Mouse (Mus musculus): Measurements from ENCODE around the gene Cbr4. TPM values are rescaled to one million over a fixed set of nuclear protein-coding genes. Genes with fewer than 3 reads are reported as not detected.

Cbr4 gene
- polyA plus RNA-seq (2015; fragmentation: Nextera tagmentation; extraction: Ambion mirVana): 32.5 and 34.1 TPM in 2 replicates

DNA sequence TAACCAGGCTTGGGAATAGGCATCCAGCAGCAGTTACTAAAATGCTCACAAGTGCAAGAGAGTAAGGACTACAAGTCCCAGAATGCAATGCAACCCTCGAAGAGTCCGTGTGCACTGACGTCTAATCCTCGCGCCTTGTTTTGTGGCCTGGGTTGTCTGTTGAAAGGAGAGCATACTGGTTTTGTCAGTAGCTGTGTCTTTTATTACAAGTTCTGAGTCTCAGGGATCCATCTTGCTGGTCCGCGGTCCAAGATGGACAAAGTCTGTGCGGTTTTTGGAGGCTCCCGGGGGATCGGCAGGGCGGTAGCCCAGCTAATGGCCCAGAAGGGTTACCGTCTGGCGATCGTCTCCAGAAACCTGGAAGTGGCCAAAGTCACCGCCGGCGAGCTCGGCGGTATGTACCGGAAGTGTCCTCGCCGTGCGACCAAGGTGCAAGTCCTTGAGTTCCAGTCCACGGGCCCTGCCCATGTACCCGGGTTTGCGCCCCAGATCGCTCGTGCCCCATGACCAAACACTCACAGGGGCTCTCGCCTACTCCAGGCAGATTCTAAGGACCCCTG is at the start of gene Cbr4:
TSS of gene Cbr4 (plus strand) at position 138 of the 560 bp plus-strand sequence.
- H3K4me2 ChIP-seq (replicated peaks; ENCODE audit: low read depth, low read length): peak within 1 kb of the TSS; percentile 72
- no peaks in the 10 kb centered on the region; the same call in 1 of the 2 replicates for H3K36me3 ChIP-seq (ENCODE audit: insufficient read depth, low read length)
- peaks cover 4% of the 10 kb centered on the region; the same call in 1 of the 2 replicates for H3K4me1 ChIP-seq (ENCODE audit: insufficient read depth, low read length)
- under 1% methylated on average over 29 of the region's 29 CpGs for WGBS
- peak within 1 kb of the TSS; percentile 93 for H3K9ac ChIP-seq (replicated peaks; ENCODE audit: low read length)
- ATAC-seq (ENCODE audit: low FRiP score, low TSS enrichment): peak; percentile 96
- no peaks in the 10 kb centered on the region for H3K9me3 ChIP-seq (ENCODE audit: low read length)
- peak within 1 kb of the TSS; percentile 98 for H3K27ac ChIP-seq (ENCODE audit: low read length)
- no peaks in the 10 kb centered on the region for H3K27me3 ChIP-seq (ENCODE audit: insufficient read depth, low read length)
- H3K4me3 ChIP-seq (ENCODE audit: low read length): peak within 1 kb of the TSS; percentile 86

DNA sequence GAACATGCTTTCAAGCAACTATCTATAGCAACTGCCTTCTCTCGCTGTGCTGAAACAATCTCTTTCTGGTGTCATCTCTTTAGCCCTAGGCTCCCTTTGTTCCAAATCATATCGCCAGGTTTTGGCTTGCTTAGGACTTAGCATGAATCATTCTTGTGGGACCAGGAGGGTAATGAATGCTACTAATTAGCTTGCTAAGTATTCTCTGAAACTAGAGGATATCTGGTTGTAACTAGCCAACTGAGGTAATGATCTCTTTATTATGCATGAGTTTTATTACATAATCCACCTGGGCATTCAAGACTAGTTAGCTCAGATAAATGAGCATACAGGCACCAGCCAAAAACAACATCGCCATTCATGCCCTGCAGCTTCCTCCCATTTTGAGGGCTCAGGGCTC is 44.5 kb upstream of the Cbr4 start:
- Histone ChIP-seq H3K4me1 (ENCODE audit: insufficient read depth, low read length) (no peaks in the 10 kb centered on the region), H3K9me3 (ENCODE audit: low read length) (peaks cover 3% of the 10 kb centered on the region; the same call in 1 of the 2 replicates), H3K27me3 (ENCODE audit: insufficient read depth, low read length) (no peaks in the 10 kb centered on the region), H3K27ac (ENCODE audit: low read length) (no peak overlapping the region), H3K4me2 (replicated peaks; ENCODE audit: low read depth, low read length) (no peak overlapping the region), H3K9ac (replicated peaks; ENCODE audit: low read length) (no peak overlapping the region), H3K36me3 (ENCODE audit: insufficient read depth, low read length) (no peaks in the 10 kb centered on the region), H3K4me3 (ENCODE audit: low read length) (no peak overlapping the region)
- 91% methylated on average over 3 of the region's 3 CpGs for WGBS
- no peak for ATAC-seq (ENCODE audit: low FRiP score, low TSS enrichment)

DNA sequence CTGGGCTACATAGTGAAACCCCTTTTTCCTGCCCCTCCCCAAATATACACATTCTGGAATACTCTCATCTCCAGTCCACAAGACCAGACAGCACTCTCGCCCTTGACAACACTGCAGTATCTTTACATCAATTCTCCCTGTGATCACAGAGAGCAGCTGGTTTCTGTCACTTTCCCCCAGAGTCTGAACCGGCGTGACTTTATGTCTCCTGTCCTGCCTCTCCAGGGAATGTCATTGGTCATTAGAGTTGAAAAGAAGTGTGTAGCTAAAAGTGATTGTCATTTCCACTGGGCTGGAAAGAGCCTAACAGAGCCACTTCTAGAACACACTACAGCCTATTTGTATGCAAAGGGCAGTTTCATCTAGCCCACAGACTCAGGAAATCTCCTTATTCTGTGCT is 43.2 kb upstream of the Cbr4 start:
- Histone ChIP-seq H3K27me3 (ENCODE audit: insufficient read depth, low read length) (no peaks in the 10 kb centered on the region), H3K27ac (ENCODE audit: low read length) (no peak overlapping the region), H3K4me2 (replicated peaks; ENCODE audit: low read depth, low read length) (no peak overlapping the region), H3K4me1 (ENCODE audit: insufficient read depth, low read length) (no peaks in the 10 kb centered on the region), H3K9me3 (ENCODE audit: low read length) (peaks cover 3% of the 10 kb centered on the region; the same call in 1 of the 2 replicates), H3K4me3 (ENCODE audit: low read length) (no peak overlapping the region), H3K9ac (replicated peaks; ENCODE audit: low read length) (no peak overlapping the region), H3K36me3 (ENCODE audit: insufficient read depth, low read length) (no peaks in the 10 kb centered on the region)
- WGBS: 27% methylated on average over 3 of the region's 3 CpGs
- ATAC-seq (ENCODE audit: low FRiP score, low TSS enrichment): peak; percentile 85

DNA sequence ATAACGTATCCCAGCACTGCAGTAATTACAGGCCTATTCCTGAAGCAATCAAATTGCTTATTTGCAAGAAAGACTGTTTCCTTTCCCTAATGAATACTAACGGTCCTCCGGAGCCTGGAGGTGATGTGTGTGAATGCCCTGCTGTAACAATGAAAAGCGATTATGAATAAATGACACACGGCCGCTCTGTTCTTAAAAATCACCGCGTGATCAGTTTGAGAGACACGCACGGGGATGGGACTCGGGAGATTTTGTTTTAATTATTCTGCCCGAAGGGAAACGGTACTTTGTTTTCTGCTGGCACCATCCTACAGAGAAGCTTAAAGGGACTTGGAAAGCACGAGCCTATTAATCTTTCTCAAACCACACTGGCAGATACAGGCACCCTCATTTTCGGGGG is 41.2 kb upstream of the Cbr4 start:
- 62% methylated on average over 15 of the region's 15 CpGs for WGBS
- H3K27ac ChIP-seq (ENCODE audit: low read length): no peak overlapping the region
- H3K27me3 ChIP-seq (ENCODE audit: insufficient read depth, low read length): no peaks in the 10 kb centered on the region
- 0 out of 2 replicates have a peak, but pooled peaks cover 4% of the 10 kb centered on the region for H3K9me3 ChIP-seq (ENCODE audit: low read length)
- no peak overlapping the region for H3K4me3 ChIP-seq (ENCODE audit: low read length)
- no peaks in the 10 kb centered on the region for H3K4me1 ChIP-seq (ENCODE audit: insufficient read depth, low read length)
- H3K9ac ChIP-seq (replicated peaks; ENCODE audit: low read length): no peak overlapping the region
- no peak for ATAC-seq (ENCODE audit: low FRiP score, low TSS enrichment)
- H3K36me3 ChIP-seq (ENCODE audit: insufficient read depth, low read length): no peaks in the 10 kb centered on the region
- no peak overlapping the region for H3K4me2 ChIP-seq (replicated peaks; ENCODE audit: low read depth, low read length)

DNA sequence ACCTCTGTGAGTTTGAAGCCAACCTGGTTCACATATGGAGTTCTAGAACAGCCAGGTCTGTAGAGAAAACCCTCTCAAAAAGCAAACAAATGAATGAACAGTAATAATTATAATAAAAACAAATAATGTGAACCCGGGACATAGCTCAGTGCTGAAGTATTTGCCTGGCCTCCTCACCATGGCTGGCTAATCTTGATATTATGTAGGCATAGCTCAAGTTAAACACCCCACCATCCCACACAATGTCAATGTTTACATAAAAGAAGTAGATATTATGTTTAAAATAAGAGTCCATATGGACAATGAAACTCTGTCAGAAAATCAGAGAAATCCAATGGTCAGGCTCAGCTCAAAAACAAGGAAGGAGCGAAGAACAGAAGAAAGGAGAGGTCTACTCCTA is 39.4 kb upstream of the Cbr4 start:
- Histone ChIP-seq H3K9ac (replicated peaks; ENCODE audit: low read length) (no peak overlapping the region), H3K36me3 (ENCODE audit: insufficient read depth, low read length) (no peaks in the 10 kb centered on the region), H3K4me2 (replicated peaks; ENCODE audit: low read depth, low read length) (no peak overlapping the region), H3K27me3 (ENCODE audit: insufficient read depth, low read length) (no peaks in the 10 kb centered on the region), H3K27ac (ENCODE audit: low read length) (no peak overlapping the region), H3K4me1 (ENCODE audit: insufficient read depth, low read length) (no peaks in the 10 kb centered on the region), H3K4me3 (ENCODE audit: low read length) (no peak overlapping the region), H3K9me3 (ENCODE audit: low read length) (0 out of 2 replicates have a peak, but pooled peaks cover 4% of the 10 kb centered on the region)
- 82% methylated on average over 2 of the region's 2 CpGs for WGBS
- ATAC-seq (ENCODE audit: low FRiP score, low TSS enrichment): no peak

DNA sequence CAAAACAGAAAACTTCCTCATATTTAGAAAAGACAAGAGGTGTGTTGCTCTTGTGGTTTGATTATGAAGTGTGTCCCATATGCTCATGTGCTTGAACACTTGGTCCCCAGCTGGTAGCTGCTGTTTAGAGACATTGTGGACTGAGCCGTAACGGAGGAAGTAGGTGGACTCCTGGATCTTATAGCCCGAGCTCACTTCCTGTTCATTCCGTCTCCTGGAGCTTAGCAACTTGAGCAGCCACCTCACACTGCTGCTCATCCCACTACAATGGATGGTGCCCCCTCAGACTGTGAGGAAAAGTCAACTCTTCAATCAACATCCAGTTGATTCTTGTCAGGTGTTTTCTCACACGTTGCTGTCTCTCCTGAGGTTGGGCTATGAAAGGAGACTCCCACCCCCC is 38.7 kb upstream of the Cbr4 start:
- Histone ChIP-seq H3K36me3 (ENCODE audit: insufficient read depth, low read length) (no peaks in the 10 kb centered on the region), H3K27me3 (ENCODE audit: insufficient read depth, low read length) (no peaks in the 10 kb centered on the region), H3K4me2 (replicated peaks; ENCODE audit: low read depth, low read length) (no peak overlapping the region), H3K4me1 (ENCODE audit: insufficient read depth, low read length) (no peaks in the 10 kb centered on the region), H3K9ac (replicated peaks; ENCODE audit: low read length) (no peak overlapping the region), H3K9me3 (ENCODE audit: low read length) (0 out of 2 replicates have a peak, but pooled peaks cover 4% of the 10 kb centered on the region), H3K27ac (ENCODE audit: low read length) (no peak overlapping the region), H3K4me3 (ENCODE audit: low read length) (no peak overlapping the region)
- 45% methylated on average over 5 of the region's 5 CpGs for WGBS
- ATAC-seq (ENCODE audit: low FRiP score, low TSS enrichment): no peak

DNA sequence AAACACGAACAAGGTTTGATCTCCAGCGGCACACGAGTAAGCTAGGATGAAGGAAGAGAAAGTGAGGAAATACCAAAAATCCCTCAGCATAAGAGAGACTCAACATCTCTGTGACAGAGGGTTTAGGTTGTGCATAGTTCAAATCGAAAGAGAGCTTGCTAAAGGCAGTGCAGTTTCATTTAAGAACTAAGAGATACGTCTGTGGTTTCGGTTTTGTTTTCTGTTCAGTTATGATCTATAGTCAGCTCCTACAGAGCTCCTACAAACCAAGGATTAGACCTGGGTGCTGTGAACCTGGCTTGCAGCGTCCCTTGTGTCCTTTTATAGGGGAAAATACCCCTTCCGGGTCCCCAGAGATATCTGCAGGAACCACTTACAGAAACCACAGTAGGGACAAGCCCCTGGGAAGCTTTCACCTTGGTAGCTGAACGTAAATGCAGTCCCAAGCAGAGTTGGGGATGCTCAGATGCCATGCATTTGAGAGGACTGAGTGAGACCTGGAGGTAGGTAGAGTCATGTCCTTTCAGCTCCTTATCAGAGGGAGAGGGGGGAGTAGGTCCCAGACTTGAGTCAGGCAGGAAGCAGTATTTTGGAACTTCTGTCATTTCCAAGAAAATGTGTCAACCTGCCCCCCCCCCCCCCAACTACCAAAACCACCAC is 36.5 kb upstream of the Cbr4 start:
- 86% methylated on average over 9 of the region's 9 CpGs for WGBS
- Histone ChIP-seq H3K4me1 (ENCODE audit: insufficient read depth, low read length) (no peaks in the 10 kb centered on the region), H3K36me3 (ENCODE audit: insufficient read depth, low read length) (no peaks in the 10 kb centered on the region), H3K4me2 (replicated peaks; ENCODE audit: low read depth, low read length) (no peak overlapping the region), H3K4me3 (ENCODE audit: low read length) (no peak overlapping the region), H3K27ac (ENCODE audit: low read length) (no peak overlapping the region), H3K9me3 (ENCODE audit: low read length) (0 out of 2 replicates have a peak, but pooled peaks cover 4% of the 10 kb centered on the region), H3K9ac (replicated peaks; ENCODE audit: low read length) (no peak overlapping the region), H3K27me3 (ENCODE audit: insufficient read depth, low read length) (no peaks in the 10 kb centered on the region)
- no peak for ATAC-seq (ENCODE audit: low FRiP score, low TSS enrichment)

DNA sequence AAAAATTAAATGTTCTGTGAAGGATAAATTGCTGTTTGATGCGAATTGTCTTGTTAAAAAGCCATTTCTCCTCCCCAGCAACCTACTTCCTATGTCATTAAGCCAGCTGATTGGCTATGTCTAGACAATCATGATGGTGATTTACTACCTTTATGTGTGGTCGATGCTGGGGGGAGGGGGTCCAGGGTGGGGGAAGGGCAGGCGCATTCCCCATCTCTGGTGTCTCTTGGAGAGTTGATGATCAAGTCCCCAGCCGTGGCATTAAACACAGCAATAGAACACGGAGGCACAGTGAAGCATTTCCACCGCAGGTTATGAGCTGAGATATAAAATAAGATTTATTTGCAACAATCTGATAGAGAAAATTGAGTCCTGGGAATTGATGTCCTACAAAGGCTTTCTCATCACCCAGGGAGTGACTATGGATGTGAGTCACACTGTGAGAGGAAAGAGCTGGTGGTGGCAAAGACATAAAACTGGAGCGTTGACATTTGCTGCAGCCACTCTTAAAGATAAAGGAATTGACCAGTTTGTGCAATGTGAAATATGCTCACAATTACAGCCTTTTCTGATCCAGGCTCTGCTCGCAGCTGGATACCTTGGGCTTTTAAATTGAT is 35.7 kb upstream of the Cbr4 start:
- no peak overlapping the region for H3K4me3 ChIP-seq (ENCODE audit: low read length)
- no peak overlapping the region for H3K4me2 ChIP-seq (replicated peaks; ENCODE audit: low read depth, low read length)
- H3K9me3 ChIP-seq (ENCODE audit: low read length): 0 out of 2 replicates have a peak, but pooled peaks cover 4% of the 10 kb centered on the region
- 66% methylated on average over 8 of the region's 8 CpGs for WGBS
- ATAC-seq (ENCODE audit: low FRiP score, low TSS enrichment): no peak
- H3K9ac ChIP-seq (replicated peaks; ENCODE audit: low read length): no peak overlapping the region
- no peaks in the 10 kb centered on the region for H3K27me3 ChIP-seq (ENCODE audit: insufficient read depth, low read length)
- no peaks in the 10 kb centered on the region for H3K4me1 ChIP-seq (ENCODE audit: insufficient read depth, low read length)
- no peaks in the 10 kb centered on the region for H3K36me3 ChIP-seq (ENCODE audit: insufficient read depth, low read length)
- no peak overlapping the region for H3K27ac ChIP-seq (ENCODE audit: low read length)

DNA sequence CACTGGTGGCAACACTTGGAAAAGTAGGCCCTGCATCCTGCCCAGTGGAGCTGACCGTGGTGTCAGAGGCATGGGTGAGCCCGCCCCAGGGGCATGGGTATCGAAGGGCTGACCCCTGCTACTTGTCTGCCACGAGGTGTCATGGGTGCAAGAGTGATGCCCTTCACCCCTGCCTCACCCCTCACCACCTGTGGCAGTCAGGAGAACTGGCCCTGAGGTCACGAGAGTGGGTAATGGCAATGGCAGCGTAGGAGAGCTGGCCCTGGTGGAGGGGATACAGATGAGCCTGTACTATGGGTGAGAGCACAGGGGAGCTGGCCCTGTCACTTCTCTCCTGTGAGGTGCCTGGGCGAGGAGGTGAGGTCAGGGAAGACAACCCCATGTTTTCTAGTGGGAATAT is 27.8 kb upstream of the Cbr4 start:
- WGBS: 89% methylated on average over 7 of the region's 7 CpGs
- no peak overlapping the region for H3K4me3 ChIP-seq (ENCODE audit: low read length)
- no peak for ATAC-seq (ENCODE audit: low FRiP score, low TSS enrichment)

DNA sequence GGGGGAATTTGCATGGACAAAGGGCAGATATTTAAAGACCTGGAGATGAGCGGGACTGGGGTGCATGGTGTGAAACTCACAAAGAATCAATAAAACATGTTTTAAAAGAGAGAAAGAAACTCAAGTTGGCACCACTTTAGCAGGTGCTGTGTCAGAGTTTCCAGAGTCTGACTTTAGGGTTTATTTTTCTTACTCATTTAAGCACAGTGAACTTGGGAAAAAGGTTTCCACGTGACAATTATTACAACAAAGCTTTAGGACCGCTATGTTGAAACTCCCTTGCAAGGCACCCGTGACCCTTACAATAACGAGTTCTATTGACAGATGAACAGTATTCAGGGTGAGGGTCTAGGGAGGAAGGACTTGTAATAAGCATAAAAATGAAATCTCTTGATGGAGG is 25.3 kb upstream of the Cbr4 start:
- 76% methylated on average over 5 of the region's 5 CpGs for WGBS
- H3K4me3 ChIP-seq (ENCODE audit: low read length): no peak overlapping the region
- no peaks in the 10 kb centered on the region for H3K36me3 ChIP-seq (ENCODE audit: insufficient read depth, low read length)
- no peak overlapping the region for H3K9ac ChIP-seq (replicated peaks; ENCODE audit: low read length)
- H3K4me1 ChIP-seq (ENCODE audit: insufficient read depth, low read length): no peaks in the 10 kb centered on the region
- no peak for ATAC-seq (ENCODE audit: low FRiP score, low TSS enrichment)
- no peak overlapping the region for H3K27ac ChIP-seq (ENCODE audit: low read length)
- no peak overlapping the region for H3K4me2 ChIP-seq (replicated peaks; ENCODE audit: low read depth, low read length)
- no peaks in the 10 kb centered on the region for H3K27me3 ChIP-seq (ENCODE audit: insufficient read depth, low read length)
- H3K9me3 ChIP-seq (ENCODE audit: low read length): no peaks in the 10 kb centered on the region

More for the DNA sequence above, 27.8 kb upstream of the Cbr4 start:
- no peak overlapping the region for H3K9ac ChIP-seq (replicated peaks; ENCODE audit: low read length)
- H3K36me3 ChIP-seq (ENCODE audit: insufficient read depth, low read length): no peaks in the 10 kb centered on the region
- no peaks in the 10 kb centered on the region for H3K27me3 ChIP-seq (ENCODE audit: insufficient read depth, low read length)
- no peak overlapping the region for H3K27ac ChIP-seq (ENCODE audit: low read length)
- no peaks in the 10 kb centered on the region for H3K4me1 ChIP-seq (ENCODE audit: insufficient read depth, low read length)
- no peak overlapping the region for H3K4me2 ChIP-seq (replicated peaks; ENCODE audit: low read depth, low read length)
- no peaks in the 10 kb centered on the region for H3K9me3 ChIP-seq (ENCODE audit: low read length)

All from kidney, embryonic 16.5 days (tissue).